Mouse (Mus musculus): ENCODE data around the gene Otoa. TPM values are rescaled to one million over a fixed set of nuclear protein-coding genes. Genes with fewer than 3 reads are reported as not detected.

The Otoa gene
- total and polyA plus RNA-seq, 2 experiments from 2014 or later = 0.16 to 0.48 TPM

GRCm38 (mm10) chr7:121098614-121099389 is 17.4 kb downstream of the Otoa start:
- ATAC-seq = no peak
- H3K36me3 ChIP-seq (ENCODE audit: insufficient read depth) = no peaks in the 10 kb centered on the region
- H3K4me3 ChIP-seq (ENCODE audit: low read depth, low read length) = no peak overlapping the region
- no peaks in the 10 kb centered on the region for H3K27me3 ChIP-seq (ENCODE audit: insufficient read depth, low read length)
- H3K4me2 ChIP-seq (ENCODE audit: low read depth) = no peak overlapping the region
- no peak overlapping the region for H3K27ac ChIP-seq (ENCODE audit: low read depth, low read length)
- no peak overlapping the region for H3K9ac ChIP-seq
- H3K9me3 ChIP-seq (ENCODE audit: low read length) = no peaks in the 10 kb centered on the region
- 71% methylated on average over 10 of the region's 10 CpGs for WGBS
- TF ChIP-seq CTCF (IDR thresholded peaks at IDR 0.05; ENCODE audit: low read depth) = no peak
- no peak for DNase-seq
- no peaks in the 10 kb centered on the region for H3K4me1 ChIP-seq (ENCODE audit: insufficient read depth)

- Histone ChIP-seq H3K4me3 (ENCODE audit: low read depth, low read length) (no peak overlapping the region), H3K36me3 (ENCODE audit: insufficient read depth) (no peaks in the 10 kb centered on the region), H3K27me3 (ENCODE audit: insufficient read depth, low read length) (no peaks in the 10 kb centered on the region), H3K4me2 (ENCODE audit: low read depth) (no peak overlapping the region), H3K9me3 (ENCODE audit: low read length) (no peaks in the 10 kb centered on the region), H3K27ac (ENCODE audit: low read depth, low read length) (no peak overlapping the region), H3K4me1 (ENCODE audit: insufficient read depth) (no peaks in the 10 kb centered on the region), H3K9ac (no peak overlapping the region)
- WGBS = 81% methylated on average over 3 of the region's 3 CpGs
- no peak for ATAC-seq
- no peak for DNase-seq
- no peak for TF ChIP-seq CTCF (IDR thresholded peaks at IDR 0.05; ENCODE audit: low read depth)
Measured at GRCm38 (mm10) chr7:121107851-121108250, 26.4 kb downstream of the Otoa start.

GRCm38 (mm10) chr7:121111321-121111720 is 29.9 kb downstream of the Otoa start:
- no peak for DNase-seq
- H3K4me2 ChIP-seq (ENCODE audit: low read depth) = no peak overlapping the region
- H3K27ac ChIP-seq (ENCODE audit: low read depth, low read length) = no peak overlapping the region
- no peaks in the 10 kb centered on the region for H3K9me3 ChIP-seq (ENCODE audit: low read length)
- no peak for TF ChIP-seq CTCF (IDR thresholded peaks at IDR 0.05; ENCODE audit: low read depth)
- no peaks in the 10 kb centered on the region for H3K36me3 ChIP-seq (ENCODE audit: insufficient read depth)
- H3K27me3 ChIP-seq (ENCODE audit: insufficient read depth, low read length) = no peaks in the 10 kb centered on the region
- ATAC-seq = no peak
- H3K4me1 ChIP-seq (ENCODE audit: insufficient read depth) = no peaks in the 10 kb centered on the region
- no peak overlapping the region for H3K9ac ChIP-seq
- WGBS = 39% methylated on average over 3 of the region's 3 CpGs
- H3K4me3 ChIP-seq (ENCODE audit: low read depth, low read length) = no peak overlapping the region

GRCm38 (mm10) chr7:121111762-121112161 is 30.3 kb downstream of the Otoa start:
- Histone ChIP-seq H3K9me3 (ENCODE audit: low read length) (no peaks in the 10 kb centered on the region), H3K36me3 (ENCODE audit: insufficient read depth) (no peaks in the 10 kb centered on the region), H3K9ac (no peak overlapping the region), H3K27me3 (ENCODE audit: insufficient read depth, low read length) (no peaks in the 10 kb centered on the region), H3K4me3 (ENCODE audit: low read depth, low read length) (no peak overlapping the region), H3K27ac (ENCODE audit: low read depth, low read length) (no peak overlapping the region), H3K4me1 (ENCODE audit: insufficient read depth) (no peaks in the 10 kb centered on the region), H3K4me2 (ENCODE audit: low read depth) (no peak overlapping the region)
- 73% methylated on average over 3 of the region's 3 CpGs for WGBS
- no peak for TF ChIP-seq CTCF (IDR thresholded peaks at IDR 0.05; ENCODE audit: low read depth)
- DNase-seq = no peak
- no peak for ATAC-seq

GRCm38 (mm10) chr7:121120143-121120818 is 38.8 kb downstream of the Otoa start:
- no peak overlapping the region for H3K27ac ChIP-seq (ENCODE audit: low read depth, low read length)
- H3K27me3 ChIP-seq (ENCODE audit: insufficient read depth, low read length) = no peaks in the 10 kb centered on the region
- H3K4me3 ChIP-seq (ENCODE audit: low read depth, low read length) = no peak overlapping the region
- peak; percentile 93 for TF ChIP-seq CTCF (IDR thresholded peaks at IDR 0.05; ENCODE audit: low read depth)
- no peaks in the 10 kb centered on the region for H3K36me3 ChIP-seq (ENCODE audit: insufficient read depth)
- H3K4me1 ChIP-seq (ENCODE audit: insufficient read depth) = no peaks in the 10 kb centered on the region
- H3K9me3 ChIP-seq (ENCODE audit: low read length) = no peaks in the 10 kb centered on the region
- no peak overlapping the region for H3K4me2 ChIP-seq (ENCODE audit: low read depth)
- H3K9ac ChIP-seq = no peak overlapping the region
- ATAC-seq (peak; percentile 96), DNase-seq (peak; percentile 92)
- WGBS = 10% methylated on average over 10 of the region's 10 CpGs

- Histone ChIP-seq H3K36me3 (ENCODE audit: insufficient read depth) (no peaks in the 10 kb centered on the region), H3K27me3 (ENCODE audit: insufficient read depth, low read length) (no peaks in the 10 kb centered on the region), H3K9me3 (ENCODE audit: low read length) (no peaks in the 10 kb centered on the region), H3K27ac (ENCODE audit: low read depth, low read length) (no peak overlapping the region), H3K4me2 (ENCODE audit: low read depth) (no peak overlapping the region), H3K4me3 (ENCODE audit: low read depth, low read length) (no peak overlapping the region), H3K9ac (no peak overlapping the region), H3K4me1 (ENCODE audit: insufficient read depth) (no peaks in the 10 kb centered on the region)
- DNase-seq (no peak), ATAC-seq (no peak)
- 100% methylated on average over 2 of the region's 2 CpGs for WGBS
- TF ChIP-seq CTCF (IDR thresholded peaks at IDR 0.05; ENCODE audit: low read depth) = no peak
Measured at GRCm38 (mm10) chr7:121130837-121131236, 49.4 kb downstream of the Otoa start.

GRCm38 (mm10) chr7:121141274-121141673 is 59.8 kb downstream of the Otoa start:
- Histone ChIP-seq H3K9me3 (ENCODE audit: low read length) (no peaks in the 10 kb centered on the region), H3K4me3 (ENCODE audit: low read depth, low read length) (no peak overlapping the region), H3K4me2 (ENCODE audit: low read depth) (no peak overlapping the region), H3K9ac (no peak overlapping the region), H3K4me1 (ENCODE audit: insufficient read depth) (no peaks in the 10 kb centered on the region), H3K27ac (ENCODE audit: low read depth, low read length) (no peak overlapping the region), H3K27me3 (ENCODE audit: insufficient read depth, low read length) (no peaks in the 10 kb centered on the region), H3K36me3 (ENCODE audit: insufficient read depth) (no peaks in the 10 kb centered on the region)
- ATAC-seq = no peak
- 75% methylated on average over 5 of the region's 5 CpGs for WGBS
- no peak for DNase-seq
- TF ChIP-seq CTCF (IDR thresholded peaks at IDR 0.05; ENCODE audit: low read depth) = no peak
